Mouse (Mus musculus): ENCODE results near the gene Bend5. TPM values are rescaled to one million over a fixed set of nuclear protein-coding genes. Genes with fewer than 3 reads are reported as not detected.

The Bend5 gene
- polyA plus RNA-seq, 1 experiment: 24.3 TPM

- no peaks in the 10 kb centered on the region for H3K36me3 ChIP-seq (ENCODE audit: control insufficient read depth, insufficient read depth, low read length)
- H3K27me3 ChIP-seq (replicated peaks; ENCODE audit: control insufficient read depth, insufficient read depth, low read length): no peaks in the 10 kb centered on the region; the same call in 1 of the 2 replicates
- WGBS: 70% methylated on average over 3 of the region's 3 CpGs
- H3K27ac ChIP-seq (ENCODE audit: insufficient read depth, low read depth, low read length): no peak overlapping the region
- no peak overlapping the region for H3K4me3 ChIP-seq (ENCODE audit: insufficient read depth, low read depth, low read length)
- TF ChIP-seq CTCF (conservative IDR thresholded peaks at IDR 0.05; ENCODE audit: insufficient read depth, insufficient read length, low read depth, low read length) (no peak), POLR2A (IDR thresholded peaks at IDR 0.05; ENCODE audit: low read depth, low read length) (no peak)
- no peak for DNase-seq
- no peaks in the 10 kb centered on the region for H3K4me1 ChIP-seq (ENCODE audit: control insufficient read depth, insufficient read depth, low read length)
Measured at GRCm38 (mm10) chr4:111498751-111499150, 83.9 kb downstream of the Bend5 start.

- Histone ChIP-seq H3K27ac (ENCODE audit: insufficient read depth, low read depth, low read length) (no peak overlapping the region), H3K4me3 (ENCODE audit: insufficient read depth, low read depth, low read length) (no peak overlapping the region), H3K36me3 (ENCODE audit: control insufficient read depth, insufficient read depth, low read length) (no peaks in the 10 kb centered on the region), H3K27me3 (replicated peaks; ENCODE audit: control insufficient read depth, insufficient read depth, low read length) (no peaks in the 10 kb centered on the region; the same call in 1 of the 2 replicates), H3K4me1 (ENCODE audit: control insufficient read depth, insufficient read depth, low read length) (no peaks in the 10 kb centered on the region)
- WGBS: 81% methylated on average over 1 of the region's 1 CpGs
- no peak for DNase-seq
- TF ChIP-seq CTCF (conservative IDR thresholded peaks at IDR 0.05; ENCODE audit: insufficient read depth, insufficient read length, low read depth, low read length) (no peak), POLR2A (IDR thresholded peaks at IDR 0.05; ENCODE audit: low read depth, low read length) (no peak)
Measured at GRCm38 (mm10) chr4:111501441-111501840, 86.6 kb downstream of the Bend5 start.

- Histone ChIP-seq H3K4me1 (ENCODE audit: control insufficient read depth, insufficient read depth, low read length) (no peaks in the 10 kb centered on the region), H3K27ac (ENCODE audit: insufficient read depth, low read depth, low read length) (no peak overlapping the region), H3K36me3 (ENCODE audit: control insufficient read depth, insufficient read depth, low read length) (no peaks in the 10 kb centered on the region), H3K4me3 (ENCODE audit: insufficient read depth, low read depth, low read length) (no peak overlapping the region), H3K27me3 (replicated peaks; ENCODE audit: control insufficient read depth, insufficient read depth, low read length) (no peaks in the 10 kb centered on the region; the same call in 1 of the 2 replicates)
- TF ChIP-seq POLR2A (IDR thresholded peaks at IDR 0.05; ENCODE audit: low read depth, low read length) (no peak), CTCF (conservative IDR thresholded peaks at IDR 0.05; ENCODE audit: insufficient read depth, insufficient read length, low read depth, low read length) (no peak)
- 62% methylated on average over 5 of the region's 5 CpGs for WGBS
- DNase-seq: no peak
Measured at GRCm38 (mm10) chr4:111502965-111503727, 88.3 kb downstream of the Bend5 start.

- 87% methylated on average over 2 of the region's 2 CpGs for WGBS
- H3K4me3 ChIP-seq (ENCODE audit: insufficient read depth, low read depth, low read length): no peak overlapping the region
- H3K36me3 ChIP-seq (ENCODE audit: control insufficient read depth, insufficient read depth, low read length): no peaks in the 10 kb centered on the region
- H3K4me1 ChIP-seq (ENCODE audit: control insufficient read depth, insufficient read depth, low read length): 0 out of 2 replicates have a peak, but pooled peaks cover 2% of the 10 kb centered on the region
- no peaks in the 10 kb centered on the region; the same call in 1 of the 2 replicates for H3K27me3 ChIP-seq (replicated peaks; ENCODE audit: control insufficient read depth, insufficient read depth, low read length)
- no peak for TF ChIP-seq POLR2A (IDR thresholded peaks at IDR 0.05; ENCODE audit: low read depth, low read length)
- no peak for TF ChIP-seq CTCF (conservative IDR thresholded peaks at IDR 0.05; ENCODE audit: insufficient read depth, insufficient read length, low read depth, low read length)
- no peak for DNase-seq
- H3K27ac ChIP-seq (ENCODE audit: insufficient read depth, low read depth, low read length): no peak overlapping the region
Measured at GRCm38 (mm10) chr4:111504952-111505351, 90.1 kb downstream of the Bend5 start.
